Mouse (Mus musculus): Measurements from ENCODE around the gene Gm10392.

Gene Gm10392

DNA sequence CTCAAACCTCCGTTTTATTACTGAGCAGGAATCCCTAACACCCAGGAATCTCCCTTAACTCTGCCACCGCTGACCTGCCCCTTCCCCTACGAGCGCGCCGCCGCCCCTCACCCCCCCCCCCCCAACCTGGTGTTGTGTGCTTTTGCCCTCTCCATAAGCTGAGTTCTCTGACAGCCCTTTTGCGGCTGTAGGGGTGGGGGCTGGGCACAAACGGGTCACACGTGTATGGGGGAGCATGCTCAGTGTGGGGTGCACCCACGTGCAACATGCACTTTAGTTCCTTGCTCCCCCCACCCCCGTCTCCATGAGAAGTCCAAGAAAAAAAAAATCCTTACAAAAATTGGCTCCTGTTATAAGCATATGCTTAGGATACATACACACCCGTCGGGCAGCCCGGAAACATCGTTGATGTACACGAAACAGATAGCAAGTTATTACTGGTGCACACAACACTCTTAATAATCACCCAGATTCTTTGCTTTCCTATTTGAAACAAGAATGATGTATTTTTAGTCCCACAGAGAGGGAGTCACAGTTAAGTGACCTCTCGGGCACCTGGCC lies 26.6 kb downstream of the Gm10392 start:
- peak; percentile 55 to 56 for DNase-seq (ENCODE audit: low spot score in 2 of 2)

GRCm38 (mm10) chr11:77491502-77492291 lies 27.3 kb downstream of the Gm10392 start:
- DNase-seq (ENCODE audit: low spot score in 2 of 2) = peak; percentile 58 to 67

GRCm38 (mm10) chr11:77491123-77491501 lies 27.9 kb downstream of the Gm10392 start:
- peak; percentile 84 to 87 for DNase-seq (ENCODE audit: low spot score in 2 of 2)

DNA sequence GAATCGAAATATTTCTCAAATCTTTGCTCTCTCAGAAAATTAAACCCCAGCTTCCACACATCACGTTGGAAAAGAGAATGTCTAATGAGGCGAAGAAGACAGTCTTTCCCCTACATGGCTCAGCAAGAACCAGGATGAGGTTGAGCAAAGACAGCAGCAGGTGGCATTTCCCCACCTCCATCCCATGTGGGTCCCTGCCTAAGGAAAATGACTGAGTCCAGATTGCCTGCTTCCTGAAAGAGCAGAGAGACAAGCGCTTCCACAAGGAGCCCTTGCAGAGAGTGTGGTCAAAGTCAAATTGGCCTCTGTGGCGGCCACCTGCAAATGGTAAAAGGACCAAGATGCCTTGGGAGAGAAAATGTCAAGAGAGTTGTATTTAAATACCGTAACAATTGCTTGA lies 28.5 kb downstream of the Gm10392 start:
- DNase-seq (ENCODE audit: low spot score in 2 of 2) = no peak

- peak; percentile 72 to 82 for DNase-seq (ENCODE audit: low spot score in 2 of 2)
These were observed 29.3 kb downstream of the Gm10392 start, which contains the start of gene Ankrd13b for GRCm38 (mm10) chr11:77489591-77490235. Gene Ankrd13b (minus strand): TSS chr11:77489678.

DNA sequence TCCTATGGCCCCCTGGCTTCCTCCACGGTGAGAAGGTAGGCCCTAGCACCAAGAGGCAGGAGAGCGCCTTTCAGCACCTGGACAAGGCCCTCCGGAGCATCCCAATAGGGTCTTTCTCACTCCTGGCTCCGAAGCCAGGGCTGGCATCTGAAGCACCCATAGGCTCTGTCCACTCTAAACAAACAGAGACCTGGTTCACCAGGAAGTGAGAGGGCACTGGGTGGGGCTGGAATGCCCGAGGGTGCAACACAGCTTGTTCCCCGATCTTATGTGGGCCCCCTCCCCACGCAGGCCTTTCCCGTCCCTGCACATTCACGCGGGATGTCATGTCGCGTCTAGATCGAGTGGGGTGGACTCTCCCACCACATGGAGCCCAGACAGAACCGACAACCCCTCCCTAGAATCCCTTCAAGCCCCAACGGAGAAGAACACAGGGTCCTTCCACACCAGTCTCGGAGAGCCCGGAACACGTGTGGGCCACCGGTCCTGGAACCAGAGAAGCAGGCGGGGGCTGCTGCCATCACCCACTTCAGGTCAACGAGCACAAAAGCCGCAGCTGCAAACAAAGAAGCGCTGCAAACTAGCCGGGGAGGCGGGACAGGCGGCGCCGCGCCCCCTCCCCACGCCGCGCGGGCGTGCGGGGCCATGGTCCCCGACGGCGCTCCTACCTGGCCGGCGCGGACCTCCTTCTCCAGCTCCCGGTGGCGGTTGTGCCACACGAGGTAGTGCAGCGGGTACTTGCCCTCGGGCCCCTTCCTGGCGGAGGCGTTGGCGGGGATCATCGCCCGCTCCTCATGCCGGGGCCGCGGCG lies 30.0 kb downstream of the Gm10392 start:
- DNase-seq (ENCODE audit: low spot score in 2 of 2) = no peak

DNA sequence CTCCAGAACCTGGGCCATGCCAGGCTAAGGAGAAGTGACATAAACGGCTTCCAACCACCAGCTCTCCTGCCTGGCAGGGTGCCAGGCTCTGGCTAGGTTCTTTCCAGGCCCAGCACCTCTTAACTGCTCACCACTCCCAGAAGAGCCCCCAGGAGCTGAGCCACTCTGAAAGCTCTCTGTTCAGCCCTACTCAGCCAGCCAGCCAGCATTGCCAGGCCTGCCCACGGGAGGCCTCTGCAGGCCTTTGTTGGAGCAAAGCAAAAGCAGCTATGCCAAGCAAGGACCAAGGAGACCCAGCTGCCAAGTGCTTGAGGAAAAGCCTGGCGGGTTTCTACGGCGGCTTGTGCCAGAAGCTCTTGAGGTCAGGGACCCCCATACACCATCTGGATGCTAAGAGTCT lies 32.2 kb downstream of the Gm10392 start:
- DNase-seq (ENCODE audit: low spot score in 2 of 2) = no peak

- DNase-seq (ENCODE audit: low spot score in 2 of 2) = no peak
These were observed 33.8 kb downstream of the Gm10392 start for GRCm38 (mm10) chr11:77485229-77485628.

- no peak for DNase-seq (ENCODE audit: low spot score in 2 of 2)
These were observed 35.3 kb downstream of the Gm10392 start for GRCm38 (mm10) chr11:77483510-77484255.

- no peak for DNase-seq (ENCODE audit: low spot score in 2 of 2)
These were observed 36.0 kb downstream of the Gm10392 start for GRCm38 (mm10) chr11:77483043-77483442.

GRCm38 (mm10) chr11:77476895-77477294 lies 42.1 kb downstream of the Gm10392 start:
- no peak for DNase-seq (ENCODE audit: low spot score in 2 of 2)

DNA sequence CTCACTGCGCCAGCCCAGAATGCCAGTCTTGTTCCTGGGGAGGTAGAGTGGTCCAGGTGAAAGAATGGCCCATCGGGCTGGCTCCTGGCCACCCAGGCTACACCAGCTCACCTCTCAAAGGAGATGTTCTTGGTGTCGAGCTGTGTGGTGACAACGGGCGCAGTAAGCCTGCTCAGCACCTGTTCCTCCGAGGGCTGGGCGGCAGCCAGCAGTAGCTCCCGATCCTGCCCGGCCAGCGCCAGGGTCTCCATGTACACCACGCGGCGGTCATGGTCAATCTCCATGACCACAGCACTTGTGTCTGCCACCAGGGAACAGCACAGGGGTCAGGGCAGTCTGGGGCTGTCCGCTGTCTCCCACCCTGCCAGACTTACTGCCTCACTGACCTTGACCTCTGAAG lies 42.8 kb downstream of the Gm10392 start:
- no peak for DNase-seq (ENCODE audit: low spot score in 2 of 2)

DNA sequence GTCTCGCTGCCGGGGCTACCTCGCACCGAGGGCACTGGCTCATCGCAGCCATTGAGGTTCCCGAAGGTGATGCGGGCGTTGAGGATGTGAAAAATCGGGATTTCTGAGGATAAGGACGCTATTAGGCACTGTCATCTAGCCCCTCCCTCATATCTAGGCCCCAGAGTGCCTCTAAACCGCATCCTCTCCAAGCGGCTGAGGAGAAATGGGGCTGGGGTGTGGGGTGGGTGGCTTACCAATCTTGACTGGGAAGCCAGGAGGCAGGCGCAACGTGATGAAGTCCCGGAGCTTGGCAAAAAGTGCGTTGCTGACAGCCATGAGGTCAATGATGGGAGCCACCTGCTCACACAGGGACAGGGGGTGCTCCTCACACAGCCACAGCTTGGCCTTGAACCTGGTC lies 46.2 kb downstream of the Gm10392 start:
- no peak for DNase-seq (ENCODE audit: low spot score in 2 of 2)

GRCm38 (mm10) chr11:77471407-77471806 lies 47.6 kb downstream of the Gm10392 start:
- no peak for DNase-seq (ENCODE audit: low spot score in 2 of 2)

GRCm38 (mm10) chr11:77468397-77468796 lies 50.6 kb downstream of the Gm10392 start:
- DNase-seq (ENCODE audit: low spot score in 2 of 2) = no peak

- DNase-seq (ENCODE audit: low spot score in 2 of 2) = peak; percentile 65 to 66
These were observed 51.2 kb downstream of the Gm10392 start for GRCm38 (mm10) chr11:77467784-77468183.

GRCm38 (mm10) chr11:77467157-77467556 lies 51.8 kb downstream of the Gm10392 start:
- DNase-seq (ENCODE audit: low spot score in 2 of 2) = no peak
